Mouse (Mus musculus) activated CD4-positive, CD25-positive, alpha-beta regulatory T cell, adult 4 months (primary cell): ENCODE measurements around the gene Rabl2. TPM values are rescaled to one million over a fixed set of nuclear protein-coding genes. Genes with fewer than 3 reads are reported as not detected.

ENCODE experiments used
- ATAC-seq: one replicate; pipeline ENCODE4 v1.8.0; 2017
- polyA plus RNA-seq, 2 experiments: library from polyadenylated mRNA; unstranded; fragments of 100-300 nt; shearing (Covaris generic); gene quantifications; one replicate each; pipeline ENCODE4 v1.2.1; 2017

Rabl2 gene
- polyA plus RNA-seq, 2 experiments from 2014 or later, result 0.88 to 2.6 TPM

- ATAC-seq, result no peak
These were observed 41.2 kb downstream of the Rabl2 start for GRCm38 (mm10) chr15:89550506-89550905.

- ATAC-seq, result no peak
These were observed 42.9 kb downstream of the Rabl2 start for GRCm38 (mm10) chr15:89548837-89549236.

GRCm38 (mm10) chr15:89547824-89548601 is 43.7 kb downstream of the Rabl2 start:
- ATAC-seq, result no peak

- ATAC-seq, result no peak
These were observed 44.4 kb downstream of the Rabl2 start for GRCm38 (mm10) chr15:89547321-89547720.

- ATAC-seq, result no peak
These were observed 47.6 kb downstream of the Rabl2 start for GRCm38 (mm10) chr15:89544171-89544570.

- no peak for ATAC-seq
These were observed 57.9 kb downstream of the Rabl2 start for GRCm38 (mm10) chr15:89533843-89534207.

- ATAC-seq, result no peak
These were observed 58.5 kb downstream of the Rabl2 start for GRCm38 (mm10) chr15:89532924-89533842.

Other genes with a start within 250 kb of the Rabl2 start
- gene Lmf2, start 236.3 kb downstream of the Rabl2 start, polyA plus RNA-seq, result 10 to 100 TPM; 20.8 to 38.6 TPM
- 100 to 1,000 TPM; 141 to 171 TPM for gene Ncaph2, start 236.2 kb downstream of the Rabl2 start, polyA plus RNA-seq
- gene Sco2, start 218.1 kb downstream of the Rabl2 start, polyA plus RNA-seq, result 1 to 10 TPM; 2.1 to 4.9 TPM
- under 1 TPM; 0.61 to 0.74 TPM for gene Tymp, start 214.9 kb downstream of the Rabl2 start, polyA plus RNA-seq
- gene Odf3b, start 212.6 kb downstream of the Rabl2 start, polyA plus RNA-seq, result 1 to 10 TPM; 1.2 to 1.9 TPM
- under 1 TPM in 1 of 2 experiments, not detected in 1; 0.23 TPM for gene Klhdc7b, start 207.0 kb downstream of the Rabl2 start, polyA plus RNA-seq
- not detected for gene Syce3, start 181.4 kb downstream of the Rabl2 start, polyA plus RNA-seq
- gene Cpt1b, start 166.1 kb downstream of the Rabl2 start, polyA plus RNA-seq, result under 1 TPM; 0.26 to 0.57 TPM
- 1 to 10 TPM; 4.1 to 5.8 TPM for gene C730034F03Rik, start 162.3 kb downstream of the Rabl2 start, polyA plus RNA-seq
- gene Gm44502, start 162.2 kb downstream of the Rabl2 start, polyA plus RNA-seq, result not detected
- gene Chkb, start 162.0 kb downstream of the Rabl2 start, polyA plus RNA-seq, result 10 to 100 TPM; 50.7 to 55.4 TPM
- under 1 TPM in 1 of 2 experiments, not detected in 1; 0.34 TPM for gene Mapk8ip2, start 138.0 kb downstream of the Rabl2 start, polyA plus RNA-seq
- gene Arsa, start 114.5 kb downstream of the Rabl2 start, polyA plus RNA-seq, result 1 to 10 TPM; 6.8 to 8.6 TPM
- not detected for gene Shank3, start 92.3 kb downstream of the Rabl2 start, polyA plus RNA-seq
- gene Acr, start 23.6 kb downstream of the Rabl2 start, polyA plus RNA-seq, result not detected
- not detected for gene Syt10, start 249.9 kb upstream of the Rabl2 start, polyA plus RNA-seq